Mouse (Mus musculus) cerebellum, postnatal 4 days (tissue): ENCODE measurements around the gene Surf4.
"Not testable (repeated sequence)": the region's sequence is repeated elsewhere in the genome, so short reads cannot be mapped to it uniquely, and the experiment has no call there.

ENCODE experiments used
- DNase-seq, 2 experiments: peaks; one replicate each; pipeline ENCODE4 v3.0.0; 2022; ENCODE audit warnings: low spot score in 2 of 2, mixed read lengths in 1 of 2

Gene Surf4

GRCm38 (mm10) chr2:26902467-26903220 lies 31.1 kb downstream of the Surf4 start, which contains the start of gene Surf6:
TSS of gene Surf6 (minus strand) at chr2:26902879.
- peak; percentile 79 to 87 for DNase-seq

- no peak for DNase-seq
Measured at GRCm38 (mm10) chr2:26901834-26902400, 31.8 kb downstream of the Surf4 start.

- DNase-seq = no peak
Measured at GRCm38 (mm10) chr2:26900731-26901130, 33.0 kb downstream of the Surf4 start.

GRCm38 (mm10) chr2:26895898-26896297 lies 37.8 kb downstream of the Surf4 start:
- DNase-seq = no peak

GRCm38 (mm10) chr2:26886170-26886569 lies 47.6 kb downstream of the Surf4 start:
- not testable (repeated sequence) for DNase-seq

GRCm38 (mm10) chr2:26885541-26885940 lies 48.2 kb downstream of the Surf4 start:
- DNase-seq = not testable (repeated sequence)

- DNase-seq = no peak
Measured at GRCm38 (mm10) chr2:26878571-26878970, 55.2 kb downstream of the Surf4 start.

- DNase-seq = no peak
Measured at GRCm38 (mm10) chr2:26870666-26871065, 63.1 kb downstream of the Surf4 start.
